Mouse (Mus musculus): ENCODE data around the gene Thumpd3. TPM values are rescaled to one million over a fixed set of nuclear protein-coding genes. Genes with fewer than 3 reads are reported as not detected.

Gene Thumpd3
- polyA plus RNA-seq, 1 experiment from 2014 or later: 50.8 TPM

- Histone ChIP-seq H3K4me2 (replicated peaks; ENCODE audit: low read depth, low read length) (no peak overlapping the region), H3K36me3 (ENCODE audit: control insufficient read depth, insufficient read depth, low read length) (peaks cover 93% of the 10 kb centered on the region), H3K27me3 (ENCODE audit: control insufficient read depth, insufficient read depth, low read length) (no peaks in the 10 kb centered on the region), H3K27ac (ENCODE audit: low read depth, low read length) (no peak overlapping the region), H3K9me3 (ENCODE audit: control insufficient read depth, low read length) (no peaks in the 10 kb centered on the region), H3K9ac (ENCODE audit: low read depth, low read length) (no peak overlapping the region), H3K4me1 (ENCODE audit: control insufficient read depth, insufficient read depth, low read length) (no peaks in the 10 kb centered on the region), H3K4me3 (ENCODE audit: low read length) (no peak overlapping the region)
- ATAC-seq (ENCODE audit: low FRiP score, low TSS enrichment): no peak
- 90% methylated on average over 3 of the region's 3 CpGs for WGBS
Observed at GRCm38 (mm10) chr6:113065186-113065585, 19.2 kb downstream of the Thumpd3 start.

GRCm38 (mm10) chr6:113069154-113069553, 23.1 kb downstream of the Thumpd3 start:
- H3K36me3 ChIP-seq (ENCODE audit: control insufficient read depth, insufficient read depth, low read length): peaks cover 62% of the 10 kb centered on the region
- 98% methylated on average over 1 of the region's 1 CpGs for WGBS
- no peak overlapping the region for H3K9ac ChIP-seq (ENCODE audit: low read depth, low read length)
- H3K4me3 ChIP-seq (ENCODE audit: low read length): no peak overlapping the region
- ATAC-seq (ENCODE audit: low FRiP score, low TSS enrichment): no peak
- H3K4me2 ChIP-seq (replicated peaks; ENCODE audit: low read depth, low read length): no peak overlapping the region
- H3K27ac ChIP-seq (ENCODE audit: low read depth, low read length): no peak overlapping the region
- H3K27me3 ChIP-seq (ENCODE audit: control insufficient read depth, insufficient read depth, low read length): no peaks in the 10 kb centered on the region
- H3K9me3 ChIP-seq (ENCODE audit: control insufficient read depth, low read length): no peaks in the 10 kb centered on the region
- H3K4me1 ChIP-seq (ENCODE audit: control insufficient read depth, insufficient read depth, low read length): 0 out of 2 replicates have a peak, but pooled peaks cover 4% of the 10 kb centered on the region

GRCm38 (mm10) chr6:113075261-113075660, 29.2 kb downstream of the Thumpd3 start:
- 29% methylated on average over 3 of the region's 3 CpGs for WGBS
- Histone ChIP-seq H3K27ac (ENCODE audit: low read depth, low read length) (peak overlapping the region; percentile 100), H3K4me1 (ENCODE audit: control insufficient read depth, insufficient read depth, low read length) (peaks cover 23% of the 10 kb centered on the region), H3K4me3 (ENCODE audit: low read length) (peak overlapping the region; percentile 95), H3K4me2 (replicated peaks; ENCODE audit: low read depth, low read length) (peak overlapping the region; percentile 75), H3K27me3 (ENCODE audit: control insufficient read depth, insufficient read depth, low read length) (no peaks in the 10 kb centered on the region), H3K36me3 (ENCODE audit: control insufficient read depth, insufficient read depth, low read length) (peaks cover 6% of the 10 kb centered on the region; the same call in 1 of the 2 replicates), H3K9me3 (ENCODE audit: control insufficient read depth, low read length) (no peaks in the 10 kb centered on the region), H3K9ac (ENCODE audit: low read depth, low read length) (peak overlapping the region; percentile 100)
- ATAC-seq (ENCODE audit: low FRiP score, low TSS enrichment): no peak

- Histone ChIP-seq H3K9me3 (ENCODE audit: control insufficient read depth, low read length) (no peaks in the 10 kb centered on the region), H3K4me2 (replicated peaks; ENCODE audit: low read depth, low read length) (peak overlapping the region; percentile 75), H3K27ac (ENCODE audit: low read depth, low read length) (peak overlapping the region; percentile 100), H3K27me3 (ENCODE audit: control insufficient read depth, insufficient read depth, low read length) (no peaks in the 10 kb centered on the region), H3K9ac (ENCODE audit: low read depth, low read length) (peak overlapping the region; percentile 100), H3K4me1 (ENCODE audit: control insufficient read depth, insufficient read depth, low read length) (peaks cover 25% of the 10 kb centered on the region), H3K36me3 (ENCODE audit: control insufficient read depth, insufficient read depth, low read length) (peaks cover 3% of the 10 kb centered on the region; the same call in 1 of the 2 replicates), H3K4me3 (ENCODE audit: low read length) (peak overlapping the region; percentile 95)
- peak; percentile 93 for ATAC-seq (ENCODE audit: low FRiP score, low TSS enrichment)
- WGBS: under 1% methylated on average over 51 of the region's 55 CpGs
Observed at GRCm38 (mm10) chr6:113076012-113076685, 30.1 kb downstream of the Thumpd3 start.

GRCm38 (mm10) chr6:113076686-113077516, 30.9 kb downstream of the Thumpd3 start, which contains the start of gene Setd5:
Gene Setd5, plus strand, starts transcription at chr6:113077365.
- H3K4me3 ChIP-seq (ENCODE audit: low read length): peak within 1 kb of the TSS; percentile 95
- no peaks in the 10 kb centered on the region for H3K27me3 ChIP-seq (ENCODE audit: control insufficient read depth, insufficient read depth, low read length)
- no peaks in the 10 kb centered on the region for H3K9me3 ChIP-seq (ENCODE audit: control insufficient read depth, low read length)
- H3K27ac ChIP-seq (ENCODE audit: low read depth, low read length): peak within 1 kb of the TSS; percentile 100
- H3K4me2 ChIP-seq (replicated peaks; ENCODE audit: low read depth, low read length): peak within 1 kb of the TSS; percentile 89
- under 1% methylated on average over 81 of the region's 91 CpGs for WGBS
- no peaks in the 10 kb centered on the region for H3K36me3 ChIP-seq (ENCODE audit: control insufficient read depth, insufficient read depth, low read length)
- peak; percentile 93 for ATAC-seq (ENCODE audit: low FRiP score, low TSS enrichment)
- peaks cover 27% of the 10 kb centered on the region for H3K4me1 ChIP-seq (ENCODE audit: control insufficient read depth, insufficient read depth, low read length)
- peak within 1 kb of the TSS; percentile 100 for H3K9ac ChIP-seq (ENCODE audit: low read depth, low read length)

GRCm38 (mm10) chr6:113077569-113078030, 31.6 kb downstream of the Thumpd3 start:
- Histone ChIP-seq H3K36me3 (ENCODE audit: control insufficient read depth, insufficient read depth, low read length) (no peaks in the 10 kb centered on the region), H3K4me1 (ENCODE audit: control insufficient read depth, insufficient read depth, low read length) (peaks cover 33% of the 10 kb centered on the region), H3K4me3 (ENCODE audit: low read length) (peak overlapping the region; percentile 95), H3K27me3 (ENCODE audit: control insufficient read depth, insufficient read depth, low read length) (no peaks in the 10 kb centered on the region), H3K9ac (ENCODE audit: low read depth, low read length) (peak overlapping the region; percentile 100), H3K4me2 (replicated peaks; ENCODE audit: low read depth, low read length) (peak overlapping the region; percentile 89), H3K9me3 (ENCODE audit: control insufficient read depth, low read length) (no peaks in the 10 kb centered on the region), H3K27ac (ENCODE audit: low read depth, low read length) (peak overlapping the region; percentile 100)
- no peak for ATAC-seq (ENCODE audit: low FRiP score, low TSS enrichment)
- under 1% methylated on average over 13 of the region's 28 CpGs for WGBS

GRCm38 (mm10) chr6:113078031-113078721, 32.2 kb downstream of the Thumpd3 start:
- Histone ChIP-seq H3K4me3 (ENCODE audit: low read length) (peak overlapping the region; percentile 95), H3K4me2 (replicated peaks; ENCODE audit: low read depth, low read length) (peak overlapping the region; percentile 89), H3K36me3 (ENCODE audit: control insufficient read depth, insufficient read depth, low read length) (no peaks in the 10 kb centered on the region), H3K27ac (ENCODE audit: low read depth, low read length) (peak overlapping the region; percentile 100), H3K9me3 (ENCODE audit: control insufficient read depth, low read length) (no peaks in the 10 kb centered on the region), H3K4me1 (ENCODE audit: control insufficient read depth, insufficient read depth, low read length) (peaks cover 34% of the 10 kb centered on the region), H3K9ac (ENCODE audit: low read depth, low read length) (peak overlapping the region; percentile 100), H3K27me3 (ENCODE audit: control insufficient read depth, insufficient read depth, low read length) (no peaks in the 10 kb centered on the region)
- WGBS: under 1% methylated on average over 18 of the region's 18 CpGs
- no peak for ATAC-seq (ENCODE audit: low FRiP score, low TSS enrichment)

GRCm38 (mm10) chr6:113079492-113079891, 33.5 kb downstream of the Thumpd3 start:
- WGBS: 0% methylated on average over 3 of the region's 3 CpGs
- Histone ChIP-seq H3K4me3 (ENCODE audit: low read length) (peak overlapping the region; percentile 95), H3K4me2 (replicated peaks; ENCODE audit: low read depth, low read length) (peak overlapping the region; percentile 89), H3K27ac (ENCODE audit: low read depth, low read length) (peak overlapping the region; percentile 17; the same call in 1 of the 2 replicates), H3K9me3 (ENCODE audit: control insufficient read depth, low read length) (no peaks in the 10 kb centered on the region), H3K36me3 (ENCODE audit: control insufficient read depth, insufficient read depth, low read length) (no peaks in the 10 kb centered on the region; the same call in 1 of the 2 replicates), H3K9ac (ENCODE audit: low read depth, low read length) (peak overlapping the region; percentile 100), H3K27me3 (ENCODE audit: control insufficient read depth, insufficient read depth, low read length) (no peaks in the 10 kb centered on the region), H3K4me1 (ENCODE audit: control insufficient read depth, insufficient read depth, low read length) (peaks cover 29% of the 10 kb centered on the region)
- ATAC-seq (ENCODE audit: low FRiP score, low TSS enrichment): no peak

Measured in kidney, embryonic 14.5 days (tissue).